Mouse (Mus musculus): ENCODE measurements around the gene Asap2.

DNA sequence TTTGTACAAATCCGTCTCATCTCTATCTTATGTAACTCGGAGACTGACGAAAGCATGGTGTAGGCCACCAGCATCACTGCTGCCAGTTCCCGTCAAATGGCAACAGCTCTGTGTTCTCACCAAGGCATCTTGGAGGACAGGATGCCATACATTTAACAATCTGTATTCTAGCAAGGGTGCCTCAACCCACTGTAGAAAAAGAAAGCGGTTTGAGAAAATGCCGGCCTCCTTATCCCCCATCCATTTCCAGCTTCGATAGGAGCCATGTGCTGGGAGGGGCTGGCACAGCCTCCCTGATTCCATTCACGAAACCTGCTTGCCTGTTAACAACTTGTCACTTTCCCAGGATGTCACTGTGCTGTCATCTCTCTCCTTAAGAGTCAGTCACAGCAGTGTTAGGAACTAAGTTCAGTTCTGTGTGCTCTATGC is 163.0 kb downstream of the Asap2 start:
- TF ChIP-seq CTCF (IDR thresholded peaks at IDR 0.05; ENCODE audit: control insufficient read depth, insufficient read depth, insufficient read length) (no peak), MAX (IDR thresholded peaks at IDR 0.05) (no peak), USF1 (IDR thresholded peaks at IDR 0.05; ENCODE audit: low read depth) (no peak), MYOG (IDR thresholded peaks at IDR 0.05; ENCODE audit: control insufficient read depth, extremely low read depth, insufficient read length) (no peak), FOSL1 (IDR thresholded peaks at IDR 0.05; ENCODE audit: insufficient read depth, low read length, poor library complexity, severe bottlenecking) (no peak), CEBPB (IDR thresholded peaks at IDR 0.05; ENCODE audit: low read depth) (no peak)

Data from C2C12 (cell line).